Mouse (Mus musculus) embryonic facial prominence, embryonic 11.5 days (tissue): ENCODE results near the gene 3110009E18Rik. TPM values are rescaled to one million over a fixed set of nuclear protein-coding genes. Genes with fewer than 3 reads are reported as not detected.

Experiments used
- ATAC-seq: fragments of 200-750 bp; cut with Nextera tagmentation; replicated peaks from 2 replicates; pipeline ENCODE4 v1.8.0; 2017; ENCODE audit warnings: low read depth; ENCODE audit not compliant: insufficient number of reproducible peaks, low FRiP score, low TSS enrichment
- DNase-seq: peaks from one replicate; pipeline ENCODE4 v3.0.0-alpha.2; 2015; ENCODE audit warnings: low spot score
- H3K27ac ChIP-seq: fragments of 300-500 bp; sonication (generic); replicated peaks from 2 replicates; pipeline ENCODE4 v1.5.1; 2014; ENCODE audit warnings: mild to moderate bottlenecking, low read depth, low read length, control low read depth
- H3K27me3 ChIP-seq: fragments of 300-500 bp; sonication (generic); 2 replicates; pipeline ENCODE4 v1.6.1; 2014; ENCODE audit warnings: mild to moderate bottlenecking, low read length, moderate library complexity, mixed read lengths; ENCODE audit not compliant: control insufficient read depth, insufficient read depth
- H3K36me3 ChIP-seq: fragments of 300-500 bp; sonication (generic); replicated peaks from 2 replicates; pipeline ENCODE4 v1.6.1; 2014; ENCODE audit warnings: low read depth, mild to moderate bottlenecking, low read length, moderate library complexity, mixed read lengths; ENCODE audit not compliant: control insufficient read depth, insufficient read depth
- H3K4me1 ChIP-seq: fragments of 300-500 bp; sonication (generic); 2 replicates; pipeline ENCODE4 v1.6.1; 2014; ENCODE audit warnings: low read length, mixed read lengths; ENCODE audit not compliant: control insufficient read depth, insufficient read depth
- H3K4me2 ChIP-seq: fragments of 300-500 bp; sonication (generic); 2 replicates; pipeline ENCODE4 v1.6.1; 2014; ENCODE audit warnings: low read depth, mild to moderate bottlenecking, control low read depth, low read length, moderate library complexity
- H3K4me3 ChIP-seq: fragments of 300-500 bp; sonication (generic); 2 replicates; pipeline ENCODE4 v1.5.1; 2014; ENCODE audit warnings: low read depth, low read length, control low read depth
- H3K9ac ChIP-seq: fragments of 300-500 bp; sonication (generic); replicated peaks from 2 replicates; pipeline ENCODE4 v1.6.1; 2014; ENCODE audit warnings: mild to moderate bottlenecking, control low read depth, low read length
- H3K9me3 ChIP-seq: fragments of 300-500 bp; sonication (generic); replicated peaks from 2 replicates; pipeline ENCODE4 v1.6.1; 2016; ENCODE audit warnings: mild to moderate bottlenecking, low read length, inconsistent platforms, mixed read lengths; ENCODE audit not compliant: control insufficient read depth
- WGBS: fragments of 180-500 bp; shearing (Covaris S2); extraction: QIAGEN DNeasy Blood & Tissue Kit; methylation state at CpG from one replicate; pipeline ENCODE4 v1.1.7; 2014; 5-methylcytosine and 5-hydroxymethylcytosine counted together
- polyA plus RNA-seq: library from polyadenylated mRNA; unstranded; fragments of >200 nt; fragmentation: Nextera tagmentation; extraction: Ambion mirVana; gene quantifications from 2 replicates; pipeline ENCODE4 v1.2.1, GENCODE M21; 2014

Gene 3110009E18Rik
- 20.7 and 21.1 TPM in 2 replicates for polyA plus RNA-seq

DNA sequence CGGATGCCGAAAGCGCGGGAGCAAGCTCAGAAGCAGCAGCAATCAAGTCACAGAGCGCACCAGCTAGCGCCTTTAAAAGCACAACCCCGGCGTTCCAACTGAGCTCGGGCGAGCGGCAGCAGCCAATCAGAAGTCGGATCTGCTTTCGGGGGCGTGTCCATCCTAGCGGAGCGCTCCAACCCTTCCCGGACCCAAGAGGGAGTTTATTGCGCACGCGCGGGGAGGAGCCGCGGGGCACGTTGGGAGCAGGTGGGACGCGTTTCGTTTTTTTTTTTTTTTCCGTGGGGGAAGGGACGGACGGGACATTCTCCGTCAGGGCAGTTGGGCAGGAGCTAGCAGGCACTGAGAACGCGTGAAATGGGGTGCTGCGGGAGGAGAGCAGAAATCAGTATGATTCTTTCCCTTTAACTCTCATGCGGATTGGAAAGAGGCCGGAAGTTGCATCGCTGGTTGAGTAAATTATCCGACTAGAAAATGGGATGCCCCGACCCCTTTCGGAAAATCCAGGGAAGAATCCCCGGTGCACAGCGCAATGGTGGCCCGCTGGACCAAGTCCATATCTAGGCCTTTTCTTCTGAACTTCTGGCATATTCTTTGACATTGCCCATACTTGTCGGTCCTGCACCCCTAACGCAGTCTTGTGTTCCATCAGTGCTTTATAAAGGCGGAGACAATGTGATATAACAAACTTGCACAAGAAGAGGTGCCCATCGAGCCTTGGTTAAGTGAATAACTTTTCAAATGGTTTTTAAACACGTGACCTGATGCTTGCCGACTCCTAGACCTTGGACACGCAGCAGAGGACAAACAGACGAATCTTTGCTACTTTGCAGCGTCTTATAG lies at the start of gene 3110009E18Rik, which contains the start of gene Dbi:
3110009E18Rik (plus strand) TSS at position 219 of the 843 bp plus-strand sequence.
Dbi (minus strand) TSS at position 110 of the 843 bp plus-strand sequence.
- H3K27me3 ChIP-seq = no peaks in the 10 kb centered on the region
- peak within 1 kb of the TSS; percentile 43 for H3K4me3 ChIP-seq

GRCm38 (mm10) chr1:120072900-120073299 lies 48.1 kb upstream of the 3110009E18Rik start:
- no peak overlapping the region for H3K27ac ChIP-seq
- no peak for ATAC-seq
- WGBS = 10% methylated on average over 16 of the region's 16 CpGs
- peak overlapping the region; percentile 31; the same call in 1 of the 2 replicates for H3K4me3 ChIP-seq
- H3K27me3 ChIP-seq = no peaks in the 10 kb centered on the region
- no peak overlapping the region for H3K9ac ChIP-seq
- peak overlapping the region; percentile 81 for H3K4me2 ChIP-seq
- no peak for DNase-seq
- H3K36me3 ChIP-seq = no peaks in the 10 kb centered on the region
- no peaks in the 10 kb centered on the region for H3K9me3 ChIP-seq
- H3K4me1 ChIP-seq = no peaks in the 10 kb centered on the region

More for the DNA sequence above, at the start of gene 3110009E18Rik, which contains the start of gene Dbi:
- ATAC-seq (peak; percentile 88), DNase-seq (peak; percentile 99)
- no peaks in the 10 kb centered on the region for H3K9me3 ChIP-seq
- peak within 1 kb of the TSS; percentile 77 for H3K4me2 ChIP-seq
- 2% methylated on average over 52 of the region's 52 CpGs for WGBS
- H3K4me1 ChIP-seq = peaks cover 2% of the 10 kb centered on the region; the same call in 1 of the 2 replicates
- peak within 1 kb of the TSS; percentile 65 for H3K9ac ChIP-seq
- H3K27ac ChIP-seq = peak within 1 kb of the TSS; percentile 30
- H3K36me3 ChIP-seq = no peaks in the 10 kb centered on the region

- peak within 1 kb of the TSS; percentile 81 for H3K4me2 ChIP-seq
- 1% methylated on average over 40 of the region's 40 CpGs for whole genome bisulfite sequencing
- H3K27ac ChIP-seq = no peak within 1 kb of the TSS
Measured at GRCm38 (mm10) chr1:120073519-120074306, 47.3 kb upstream of the 3110009E18Rik start, which contains the start of gene Tmem37. Tmem37 (minus strand) TSS chr1:120074074.

DNA sequence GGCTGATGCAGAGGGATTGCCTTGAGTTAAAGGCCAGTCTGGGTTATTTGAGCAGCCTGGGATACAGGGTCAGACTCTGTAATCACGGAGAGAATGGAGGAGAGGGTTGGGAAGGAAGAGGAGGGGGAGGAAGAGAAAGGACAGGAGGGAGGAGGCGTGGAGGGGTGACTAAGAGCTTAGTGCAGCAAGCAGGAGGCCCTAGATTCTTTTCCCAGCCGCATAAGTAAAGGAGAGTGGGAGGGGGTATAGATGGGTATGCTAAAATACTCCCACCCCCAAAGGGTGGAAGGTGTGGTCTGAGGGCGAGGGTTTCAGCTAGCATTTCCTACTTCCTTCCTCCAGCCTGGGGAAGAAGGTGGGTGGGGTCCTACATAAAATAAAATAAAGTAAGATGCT lies 46.7 kb upstream of the 3110009E18Rik start:
- Histone ChIP-seq H3K4me3 (no peak overlapping the region), H3K27me3 (no peaks in the 10 kb centered on the region), H3K4me1 (no peaks in the 10 kb centered on the region), H3K4me2 (no peak overlapping the region; the same call in 1 of the 2 replicates), H3K27ac (no peak overlapping the region), H3K36me3 (no peaks in the 10 kb centered on the region), H3K9me3 (no peaks in the 10 kb centered on the region), H3K9ac (no peak overlapping the region)
- DNase-seq = no peak
- 8% methylated on average over 4 of the region's 4 CpGs for WGBS
- ATAC-seq = no peak

More at GRCm38 (mm10) chr1:120073519-120074306, 47.3 kb upstream of the 3110009E18Rik start, which contains the start of gene Tmem37:
- Histone ChIP-seq H3K4me1 (no peaks in the 10 kb centered on the region), H3K27me3 (no peaks in the 10 kb centered on the region), H3K9ac (no peak within 1 kb of the TSS), H3K36me3 (no peaks in the 10 kb centered on the region), H3K4me3 (peak within 1 kb of the TSS; percentile 31), H3K9me3 (no peaks in the 10 kb centered on the region)
- peak; percentile 79 for DNase-seq
- peak; percentile 71 for ATAC-seq

- Histone ChIP-seq H3K27ac (no peak overlapping the region), H3K27me3 (no peaks in the 10 kb centered on the region), H3K9ac (no peak overlapping the region), H3K36me3 (no peaks in the 10 kb centered on the region), H3K9me3 (no peaks in the 10 kb centered on the region), H3K4me2 (no peak overlapping the region), H3K4me3 (no peak overlapping the region), H3K4me1 (no peaks in the 10 kb centered on the region)
- WGBS = 79% methylated on average over 4 of the region's 4 CpGs
- DNase-seq (no peak), ATAC-seq (no peak)
Measured at GRCm38 (mm10) chr1:120074931-120075330, 46.1 kb upstream of the 3110009E18Rik start.

DNA sequence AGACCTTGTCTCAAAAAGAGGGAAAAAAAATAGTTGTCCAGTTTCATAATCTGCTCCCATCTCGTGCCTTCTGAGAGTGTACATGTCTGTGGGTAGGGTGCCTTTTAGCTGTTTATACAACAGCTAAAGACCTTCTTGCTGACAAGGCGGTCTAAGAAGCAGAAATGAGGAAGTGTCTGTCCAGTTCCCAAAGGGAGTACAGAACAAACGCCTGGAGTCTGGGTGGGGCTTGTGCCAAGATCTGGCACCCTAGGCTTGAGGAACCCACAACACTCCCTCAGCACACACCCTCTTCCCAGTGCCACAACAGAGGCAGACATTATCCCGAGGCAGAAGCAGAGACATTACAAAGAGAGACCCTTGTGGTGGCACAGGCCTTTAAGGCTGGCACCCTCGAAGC lies 45.5 kb upstream of the 3110009E18Rik start:
- H3K27ac ChIP-seq = no peak overlapping the region
- no peak for ATAC-seq
- H3K4me2 ChIP-seq = no peak overlapping the region
- H3K4me3 ChIP-seq = no peak overlapping the region
- H3K36me3 ChIP-seq = no peaks in the 10 kb centered on the region
- H3K9me3 ChIP-seq = no peaks in the 10 kb centered on the region
- H3K27me3 ChIP-seq = no peaks in the 10 kb centered on the region
- WGBS = 87% methylated on average over 5 of the region's 5 CpGs
- no peak overlapping the region for H3K9ac ChIP-seq
- DNase-seq = no peak
- H3K4me1 ChIP-seq = no peaks in the 10 kb centered on the region

- WGBS = 8% methylated on average over 9 of the region's 9 CpGs
Measured at GRCm38 (mm10) chr1:120077746-120078410, 43.1 kb upstream of the 3110009E18Rik start.

More at GRCm38 (mm10) chr1:120077746-120078410, 43.1 kb upstream of the 3110009E18Rik start:
- Histone ChIP-seq H3K9ac (no peak overlapping the region), H3K36me3 (no peaks in the 10 kb centered on the region), H3K27me3 (no peaks in the 10 kb centered on the region), H3K4me3 (no peak overlapping the region), H3K4me1 (no peaks in the 10 kb centered on the region), H3K4me2 (no peak overlapping the region), H3K27ac (no peak overlapping the region), H3K9me3 (no peaks in the 10 kb centered on the region)
- no peak for ATAC-seq
- DNase-seq = no peak
